Mouse (Mus musculus) stomach, postnatal 0 days (tissue): ENCODE results near the gene Rsu1. TPM values are rescaled to one million over a fixed set of nuclear protein-coding genes. Genes with fewer than 3 reads are reported as not detected.

ENCODE experiments used
- ATAC-seq: fragments of 200-750 bp; cut with Nextera tagmentation; 2 replicates; pipeline ENCODE4 v1.8.0; 2017; ENCODE audit not compliant: low FRiP score, low TSS enrichment
- DNase-seq: peaks from one replicate; pipeline ENCODE4 v3.0.0-alpha.2; 2016; ENCODE audit warnings: low spot score
- H3K27ac ChIP-seq: fragments of 300-500 bp; sonication (generic); replicated peaks from 2 replicates; pipeline ENCODE4 v1.5.1; 2014; ENCODE audit warnings: mild to moderate bottlenecking, control low read depth
- H3K27me3 ChIP-seq: fragments of 300-500 bp; sonication (generic); 2 replicates; pipeline ENCODE4 v1.6.1; 2014; ENCODE audit warnings: low read length; ENCODE audit not compliant: control insufficient read depth, insufficient read depth
- H3K36me3 ChIP-seq: fragments of 300-500 bp; sonication (generic); 2 replicates; pipeline ENCODE4 v1.6.1; 2014; ENCODE audit warnings: low read length, mixed read lengths; ENCODE audit not compliant: control insufficient read depth, insufficient read depth
- H3K4me1 ChIP-seq: fragments of 300-500 bp; sonication (generic); replicated peaks from 2 replicates; pipeline ENCODE4 v1.6.1; 2014; ENCODE audit warnings: antibody characterized with exemption; ENCODE audit not compliant: control insufficient read depth, insufficient read depth
- H3K4me2 ChIP-seq: fragments of 300-500 bp; sonication (generic); replicated peaks from 2 replicates; pipeline ENCODE4 v1.6.1; 2014; ENCODE audit warnings: low read depth, mild to moderate bottlenecking, control low read depth, moderate library complexity
- H3K4me3 ChIP-seq: fragments of 300-500 bp; sonication (generic); 2 replicates; pipeline ENCODE4 v1.5.1; 2014; ENCODE audit warnings: low read depth, low read length, control low read depth
- H3K9ac ChIP-seq: fragments of 300-500 bp; sonication (generic); 2 replicates; pipeline ENCODE4 v1.6.1; 2014; ENCODE audit warnings: mild to moderate bottlenecking, low read length, control low read depth, mixed read lengths
- H3K9me3 ChIP-seq: fragments of 300-500 bp; sonication (generic); 2 replicates; pipeline ENCODE4 v1.6.1; 2016; ENCODE audit warnings: low read length; ENCODE audit not compliant: control insufficient read depth
- CTCF ChIP-seq: IDR thresholded peaks from 2 replicates; pipeline ENCODE4 v1.5.1; 2016; ENCODE audit warnings: antibody characterized with exemption, low read depth, mild to moderate bottlenecking, moderate library complexity
- EP300 ChIP-seq: optimal IDR thresholded peaks from 2 replicates; pipeline ENCODE3; 2016; ENCODE audit warnings: antibody characterized with exemption
- WGBS: fragments of 180-500 bp; shearing (Covaris S2); extraction: QIAGEN DNeasy Blood & Tissue Kit; methylation state at CpG from one replicate; pipeline ENCODE4 v1.1.7; 2014; 5-methylcytosine and 5-hydroxymethylcytosine counted together
- polyA plus RNA-seq: library from polyadenylated mRNA; unstranded; fragments of >200 nt; fragmentation: Nextera tagmentation; extraction: Ambion mirVana; gene quantifications from 2 replicates; pipeline ENCODE4 v1.2.1, GENCODE M21; 2015

Gene Rsu1
- polyA plus RNA-seq, 1 experiment from 2014 or later, result 125 TPM

DNA sequence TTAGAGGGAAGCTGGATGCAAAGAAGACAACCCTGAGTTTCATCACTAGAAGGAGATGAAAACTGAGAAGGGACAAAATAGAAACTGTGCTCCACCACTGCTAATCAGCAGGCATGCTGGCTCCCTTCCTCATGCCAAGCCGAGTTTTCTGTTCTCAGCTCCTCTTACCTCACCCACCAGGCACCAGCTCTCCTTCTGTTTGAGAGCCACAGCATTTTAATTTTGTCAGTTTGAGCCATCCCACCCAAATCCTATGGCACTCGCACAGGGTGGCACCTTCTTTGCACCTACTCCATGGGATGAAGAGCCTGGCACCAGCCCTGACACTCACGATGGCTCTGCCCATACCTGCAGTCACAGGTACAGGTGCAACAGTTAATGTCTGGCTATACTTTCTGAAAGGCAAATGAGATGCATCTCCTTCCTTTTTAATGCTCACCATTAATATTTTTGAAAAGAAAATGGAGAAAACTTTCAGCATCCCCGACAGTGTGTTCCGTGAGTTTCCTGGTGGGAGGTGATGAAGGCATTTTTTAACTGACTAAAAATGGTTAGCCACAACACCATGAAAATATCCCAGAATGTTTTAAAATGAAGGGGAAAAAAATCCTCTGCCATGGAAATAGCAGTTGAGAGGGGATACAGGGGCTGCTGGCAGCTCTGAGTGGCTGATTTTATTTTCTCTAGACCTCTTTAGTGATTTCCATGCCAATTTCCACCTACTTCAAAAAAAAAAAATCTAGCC lies 210.6 kb downstream of the Rsu1 start:
- TF ChIP-seq EP300 (no peak), CTCF (no peak)
- Histone ChIP-seq H3K4me2 (no peak overlapping the region), H3K9ac (no peak overlapping the region), H3K27me3 (no peaks in the 10 kb centered on the region), H3K27ac (no peak overlapping the region), H3K36me3 (no peaks in the 10 kb centered on the region), H3K4me1 (no peaks in the 10 kb centered on the region), H3K9me3 (no peaks in the 10 kb centered on the region), H3K4me3 (no peak overlapping the region)
- 90% methylated on average over 5 of the region's 5 CpGs for WGBS
- DNase-seq (no peak), ATAC-seq (no peak)

DNA sequence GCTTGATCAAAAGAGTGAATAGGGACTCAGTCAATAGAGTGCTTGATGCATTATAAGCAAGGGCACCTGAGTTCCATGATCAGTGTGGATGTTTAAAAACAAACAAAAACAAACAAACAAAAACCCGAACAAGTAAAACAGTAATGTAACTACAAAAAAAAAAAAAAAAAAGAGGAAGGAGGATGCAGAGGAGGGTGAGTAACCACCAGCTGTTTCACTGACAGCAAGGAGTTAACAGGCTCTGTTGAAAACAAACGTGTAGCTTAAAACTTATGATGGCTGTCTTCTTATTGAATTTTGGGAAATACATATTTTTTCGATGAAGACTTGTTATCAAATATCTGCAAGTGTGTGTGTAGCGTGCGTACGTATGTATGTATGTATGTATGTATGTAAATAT lies 222.6 kb downstream of the Rsu1 start:
- no peak overlapping the region for H3K4me2 ChIP-seq
- no peaks in the 10 kb centered on the region for H3K4me1 ChIP-seq
- no peak for DNase-seq
- H3K9ac ChIP-seq, result no peak overlapping the region
- H3K4me3 ChIP-seq, result no peak overlapping the region
- WGBS, result 77% methylated on average over 6 of the region's 6 CpGs
- TF ChIP-seq CTCF, result no peak
- no peak for TF ChIP-seq EP300
- no peak for ATAC-seq
- no peaks in the 10 kb centered on the region for H3K9me3 ChIP-seq
- no peaks in the 10 kb centered on the region for H3K36me3 ChIP-seq
- no peaks in the 10 kb centered on the region for H3K27me3 ChIP-seq
- H3K27ac ChIP-seq, result no peak overlapping the region

DNA sequence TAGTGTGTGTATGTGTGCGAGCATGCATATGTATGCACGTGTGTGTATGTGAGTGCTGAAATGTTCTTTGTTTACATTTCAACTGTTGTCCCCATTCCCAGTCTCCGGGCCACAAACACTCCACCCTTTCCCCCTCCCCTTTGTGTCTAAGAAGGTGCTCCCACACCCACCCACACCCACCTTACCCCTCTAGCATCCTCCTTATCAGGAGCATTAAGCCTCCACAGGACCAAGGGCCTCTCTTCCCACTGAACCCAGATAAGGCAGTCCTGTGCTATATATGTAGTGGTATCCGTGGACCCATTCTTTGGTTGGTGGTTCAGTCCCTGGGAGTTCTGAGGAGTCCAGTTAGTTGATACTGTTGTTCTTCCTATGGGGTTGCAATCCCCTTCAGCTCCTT lies 226.7 kb downstream of the Rsu1 start:
- Histone ChIP-seq H3K4me1 (no peaks in the 10 kb centered on the region), H3K27me3 (no peaks in the 10 kb centered on the region), H3K4me3 (no peak overlapping the region), H3K9me3 (no peaks in the 10 kb centered on the region), H3K9ac (no peak overlapping the region), H3K4me2 (no peak overlapping the region), H3K27ac (no peak overlapping the region), H3K36me3 (no peaks in the 10 kb centered on the region)
- 79% methylated on average over 4 of the region's 4 CpGs for WGBS
- ATAC-seq (no peak), DNase-seq (no peak)
- TF ChIP-seq EP300 (no peak), CTCF (no peak)

DNA sequence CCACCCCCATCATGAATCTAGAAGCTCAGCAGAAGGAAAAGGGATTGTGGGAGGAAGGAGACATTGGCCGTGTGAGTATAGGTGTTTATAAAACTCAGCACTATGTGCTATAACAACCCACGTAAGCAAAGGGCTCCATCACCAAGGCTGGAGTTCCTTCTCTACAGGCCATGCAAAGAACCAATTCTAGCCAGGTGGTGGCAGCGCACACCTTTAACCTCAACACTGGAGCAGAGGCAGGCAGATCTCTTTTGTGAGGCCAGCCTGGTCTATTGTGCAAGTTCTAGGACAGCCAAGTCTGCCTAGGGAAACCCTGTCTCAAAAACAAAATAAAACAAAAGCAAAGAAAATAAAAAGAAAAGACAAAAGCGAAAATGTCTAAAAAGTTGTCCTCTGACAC lies 231.4 kb downstream of the Rsu1 start:
- no peaks in the 10 kb centered on the region for H3K27me3 ChIP-seq
- no peaks in the 10 kb centered on the region for H3K9me3 ChIP-seq
- H3K9ac ChIP-seq, result no peak overlapping the region
- H3K36me3 ChIP-seq, result no peaks in the 10 kb centered on the region
- ATAC-seq, result no peak
- H3K4me2 ChIP-seq, result no peak overlapping the region
- no peak for DNase-seq
- no peak overlapping the region for H3K27ac ChIP-seq
- no peaks in the 10 kb centered on the region for H3K4me1 ChIP-seq
- TF ChIP-seq CTCF (no peak), EP300 (no peak)
- 89% methylated on average over 4 of the region's 4 CpGs for WGBS
- no peak overlapping the region for H3K4me3 ChIP-seq

DNA sequence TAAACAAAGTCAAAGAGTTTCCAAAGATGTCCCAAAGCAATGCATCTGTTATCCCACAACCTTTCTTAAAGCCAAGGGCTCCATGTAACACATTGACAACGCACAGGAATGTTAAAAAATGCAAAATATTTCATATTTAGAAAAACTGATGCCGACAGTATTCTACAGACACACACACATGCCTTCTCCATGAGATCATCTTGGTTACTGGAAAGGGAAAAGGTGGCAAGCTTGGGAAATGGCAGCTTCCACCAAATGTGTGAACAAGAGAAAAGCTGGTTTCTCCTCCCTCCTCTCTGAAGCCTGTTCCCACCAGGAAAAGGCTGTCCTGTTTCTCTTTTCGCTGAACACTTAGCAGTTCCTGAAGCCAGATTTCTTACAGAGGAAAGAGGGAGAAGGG lies 232.4 kb downstream of the Rsu1 start:
- ATAC-seq (no peak), DNase-seq (no peak)
- no peaks in the 10 kb centered on the region for H3K27me3 ChIP-seq
- no peak overlapping the region for H3K4me3 ChIP-seq
- TF ChIP-seq CTCF (no peak), EP300 (no peak)
- WGBS, result 39% methylated on average over 3 of the region's 3 CpGs
- no peak overlapping the region for H3K9ac ChIP-seq
- no peak overlapping the region for H3K27ac ChIP-seq
- H3K36me3 ChIP-seq, result no peaks in the 10 kb centered on the region
- no peak overlapping the region for H3K4me2 ChIP-seq
- H3K9me3 ChIP-seq, result no peaks in the 10 kb centered on the region
- H3K4me1 ChIP-seq, result no peaks in the 10 kb centered on the region

Other genes starting within 250 kb of the Rsu1 start
- 0.05 TPM in 2 replicates for gene Cubn, start 220.4 kb upstream of the Rsu1 start, polyA plus RNA-seq